Mouse (Mus musculus) embryo, embryonic 11.5 days (tissue): ENCODE data around the gene Wbp4.
A peak's percentile ranks its signal among the peaks of the same experiment; 100 is the strongest.
"Not testable (repeated sequence)": the region's sequence is repeated elsewhere in the genome, so short reads cannot be mapped to it uniquely, and the experiment has no call there.

Source experiments
- DNase-seq: peaks from one replicate; pipeline ENCODE4 v3.0.0-alpha.2; 2012; ENCODE audit warnings: low read depth, low spot score

Gene Wbp4

DNA sequence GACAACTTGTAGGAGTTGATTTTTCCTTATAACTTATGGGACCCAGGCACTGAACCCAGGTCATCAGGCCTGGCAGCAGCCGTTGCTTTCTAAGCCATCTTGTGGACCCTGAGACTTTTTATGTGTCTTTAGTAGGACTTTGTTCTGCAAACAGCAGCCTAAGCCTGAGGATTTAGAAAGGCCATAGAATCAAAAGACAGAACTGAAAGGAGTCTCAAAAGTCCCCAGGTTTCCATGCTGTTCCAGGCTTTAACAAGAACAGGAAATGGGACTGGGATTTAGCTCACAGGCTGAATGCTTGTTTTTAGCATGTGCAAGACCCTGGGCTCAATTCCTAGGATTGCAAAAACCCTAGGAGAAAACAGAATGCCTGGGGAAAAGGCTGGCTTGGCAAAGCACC is 26.5 kb upstream of the Wbp4 start:
- no peak for DNase-seq

DNA sequence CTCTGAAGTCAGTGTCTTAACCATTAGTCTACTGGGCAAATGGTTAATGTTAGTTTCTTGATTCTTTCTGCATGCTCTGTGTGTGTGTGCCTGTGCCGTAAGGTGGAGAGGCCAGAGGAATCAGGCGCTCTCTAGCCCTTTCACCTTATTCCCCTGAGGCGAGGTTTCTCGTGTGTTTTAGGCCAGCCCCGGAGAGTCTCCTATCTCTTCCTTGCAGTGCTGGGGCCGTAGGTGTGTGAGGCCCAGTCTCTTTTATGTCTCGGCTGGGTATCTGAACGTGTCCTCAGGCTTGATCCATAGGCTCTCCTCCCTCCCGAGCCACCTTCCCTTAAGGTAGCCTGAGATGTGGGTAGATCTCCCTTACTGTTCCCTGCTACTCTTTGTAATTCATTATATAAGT is 24.9 kb upstream of the Wbp4 start:
- DNase-seq, result no peak

DNA sequence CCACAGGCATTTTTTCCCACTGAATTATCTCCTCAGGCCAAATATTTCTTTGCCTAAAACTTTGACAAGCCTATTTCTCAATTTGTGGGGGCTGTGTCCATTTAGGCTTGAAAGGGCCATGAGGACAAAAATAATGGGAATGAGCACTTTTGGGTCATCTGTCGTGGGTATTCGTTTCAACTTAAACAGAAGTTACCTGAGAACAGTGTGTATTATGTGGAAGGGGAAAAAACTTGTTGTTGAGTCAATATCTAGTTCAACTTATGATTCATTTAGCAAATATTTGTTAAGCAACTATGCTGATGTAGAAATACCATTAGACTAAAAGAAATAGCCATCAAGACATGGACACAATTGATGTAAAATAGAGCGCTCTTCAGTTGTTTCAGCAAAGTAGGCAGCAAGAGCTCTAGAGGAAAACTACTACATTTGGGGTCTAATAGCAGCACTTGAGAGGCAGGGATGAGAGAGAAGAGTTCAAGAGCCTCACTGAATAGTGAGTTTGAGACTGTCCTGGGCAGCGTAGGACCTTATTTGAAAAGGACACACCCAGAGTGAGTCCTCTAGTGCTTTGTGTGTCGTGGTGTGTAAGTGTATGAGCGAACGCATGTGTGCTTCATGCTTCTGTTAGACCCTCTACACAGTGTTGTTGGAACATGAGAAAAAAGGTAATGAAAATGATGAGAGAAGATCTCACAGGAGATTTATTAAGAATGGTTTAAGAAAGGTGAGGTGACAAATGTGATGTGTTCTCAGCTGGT is 23.1 kb upstream of the Wbp4 start:
- DNase-seq, result no peak

DNA sequence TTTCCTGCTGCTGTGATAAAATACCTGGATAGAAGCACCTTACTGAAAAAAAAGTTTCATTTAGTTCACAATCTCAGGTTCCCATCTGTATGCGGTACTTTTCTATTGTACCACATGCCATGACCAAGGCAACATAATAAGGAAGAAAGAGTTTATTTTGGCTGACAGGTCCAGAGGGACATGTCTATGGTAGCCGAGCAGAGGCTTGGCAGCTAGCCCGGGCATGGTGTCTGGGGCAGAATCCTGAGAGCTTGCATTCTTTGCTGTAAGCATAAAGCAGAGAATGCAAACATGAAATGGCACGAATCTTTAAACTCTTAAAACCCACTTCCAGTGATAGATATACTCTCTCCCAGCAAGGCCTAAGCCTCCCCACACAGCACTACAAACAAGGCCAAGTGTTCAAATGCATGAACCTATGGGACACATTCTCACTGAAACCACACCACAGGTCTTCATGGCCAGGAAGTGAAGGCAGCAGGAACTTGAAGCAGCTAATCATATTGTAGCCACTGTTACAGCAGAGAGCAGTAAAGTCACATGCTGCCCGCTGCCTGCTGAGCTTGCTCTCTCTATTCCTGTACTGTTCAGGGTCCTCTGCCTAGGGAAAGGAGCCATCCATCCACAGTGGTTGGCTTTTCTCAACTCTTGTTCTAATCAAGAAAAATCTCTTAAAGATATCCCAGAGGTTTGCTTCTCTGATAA is 22.2 kb upstream of the Wbp4 start:
- no peak for DNase-seq

DNA sequence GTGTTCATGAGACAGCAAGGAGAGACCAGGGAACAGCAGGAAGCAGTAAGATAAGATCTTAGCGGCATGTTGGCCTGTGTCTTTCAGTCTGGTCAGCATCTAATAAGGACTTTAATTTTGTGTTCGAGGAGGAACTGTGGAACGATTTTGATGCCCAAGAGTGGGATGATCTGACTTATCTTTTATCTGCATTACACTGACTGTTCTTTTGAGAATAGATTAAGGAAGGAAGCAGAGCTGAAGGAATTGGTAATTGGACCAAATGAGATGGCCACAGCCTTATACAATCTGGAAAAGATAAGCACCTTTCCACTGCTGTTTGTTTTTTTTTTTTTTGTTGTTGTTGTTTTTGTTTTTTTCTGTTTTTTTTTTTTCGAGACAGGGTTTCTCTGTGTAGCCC is 19.4 kb upstream of the Wbp4 start:
- no peak for DNase-seq

DNA sequence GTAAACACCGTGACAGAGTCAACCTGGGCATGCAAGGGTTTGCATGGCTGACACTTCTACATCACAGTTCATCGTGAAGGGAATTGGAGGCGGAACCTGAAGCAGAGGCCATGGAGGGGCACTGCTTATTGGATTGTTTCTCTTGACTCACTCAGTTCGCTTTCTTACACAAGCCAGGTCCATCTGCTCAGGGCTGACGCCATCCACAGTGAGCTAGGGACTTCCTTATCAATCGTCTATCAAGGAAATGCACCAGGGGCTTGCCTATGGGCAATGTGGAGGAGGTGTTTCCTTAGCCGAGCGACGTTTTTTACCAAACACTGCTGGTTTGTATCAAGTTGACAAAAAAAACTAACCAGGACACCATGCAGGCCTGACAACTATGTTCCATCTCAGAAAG is 18.0 kb upstream of the Wbp4 start:
- DNase-seq, result no peak

DNA sequence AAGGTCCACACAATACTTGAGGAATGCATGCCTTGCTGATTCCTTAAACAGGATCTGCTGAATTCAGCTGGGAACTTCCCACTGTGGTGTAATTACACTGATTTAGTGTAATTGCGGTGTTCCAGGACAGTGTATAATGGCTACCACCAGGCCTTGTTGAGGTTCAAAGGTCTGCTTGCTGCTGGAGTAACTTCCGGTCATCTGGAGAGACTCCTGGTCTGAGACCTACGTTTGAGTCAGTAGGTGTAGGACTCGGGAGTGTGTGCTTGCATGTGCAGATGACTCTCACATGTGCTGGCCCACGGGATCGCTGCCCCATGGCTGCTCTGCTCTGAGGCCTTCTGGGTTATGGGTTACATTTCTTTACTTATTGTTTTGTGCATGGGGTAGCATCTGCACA is 13.0 kb upstream of the Wbp4 start:
- no peak for DNase-seq

DNA sequence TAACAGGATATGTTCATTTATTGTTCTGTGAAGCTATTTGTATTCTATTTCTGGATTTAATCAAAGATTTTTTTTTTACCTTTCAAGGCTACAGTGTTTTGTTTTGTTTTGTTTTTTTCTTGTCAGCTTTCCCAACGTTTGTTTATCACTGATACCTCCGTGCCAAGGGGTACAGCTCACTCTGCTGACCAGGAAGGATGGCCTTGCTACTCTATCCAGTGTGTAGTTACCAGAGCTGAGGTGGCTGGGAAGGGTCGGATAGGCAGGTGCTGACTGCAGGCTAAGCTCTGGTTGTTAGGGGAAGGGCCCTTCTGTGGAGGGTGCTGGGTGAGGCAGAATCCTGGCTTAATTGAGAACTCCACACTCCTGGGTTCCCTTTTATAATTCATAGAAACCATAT is 8.9 kb upstream of the Wbp4 start:
- no peak for DNase-seq

DNA sequence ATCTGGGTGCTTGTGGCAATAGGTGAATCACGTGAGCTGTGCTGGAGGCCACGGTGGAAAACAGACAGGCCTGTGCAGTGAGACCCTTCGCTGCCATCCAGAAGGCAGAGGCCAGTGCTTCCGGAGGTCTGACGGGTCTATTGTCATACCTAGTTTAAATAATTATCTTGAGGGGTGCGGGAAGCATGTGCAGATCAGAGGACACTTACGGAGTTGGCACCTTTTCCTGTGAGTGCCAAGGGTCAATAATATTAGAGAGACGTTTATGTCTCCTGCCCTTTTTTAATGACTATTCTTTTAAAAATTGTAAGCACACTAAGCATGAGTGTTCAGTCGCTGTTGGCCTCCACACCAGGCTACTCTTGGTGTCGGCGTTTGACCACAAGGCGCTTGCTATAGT is 7.8 kb upstream of the Wbp4 start:
- no peak for DNase-seq

DNA sequence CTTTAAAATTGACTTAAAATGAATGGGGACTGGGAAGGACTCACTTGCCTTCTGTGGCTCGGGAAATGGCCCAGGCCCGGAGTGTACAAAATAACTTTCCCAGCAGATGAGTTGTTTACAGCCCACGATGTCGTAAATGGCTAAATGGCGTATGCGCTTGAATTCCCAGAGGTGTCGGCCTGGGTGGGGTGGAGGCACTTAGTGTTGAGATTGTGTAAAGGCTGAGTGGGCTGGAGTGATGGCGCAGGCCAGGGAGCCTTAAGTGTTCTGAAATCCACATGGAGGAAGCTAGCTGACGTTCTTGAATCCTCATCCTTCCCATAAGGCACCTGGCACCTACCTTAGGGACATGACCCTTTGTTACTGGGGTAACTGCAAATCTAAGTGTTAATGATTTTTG is 7.2 kb upstream of the Wbp4 start:
- no peak for DNase-seq

DNA sequence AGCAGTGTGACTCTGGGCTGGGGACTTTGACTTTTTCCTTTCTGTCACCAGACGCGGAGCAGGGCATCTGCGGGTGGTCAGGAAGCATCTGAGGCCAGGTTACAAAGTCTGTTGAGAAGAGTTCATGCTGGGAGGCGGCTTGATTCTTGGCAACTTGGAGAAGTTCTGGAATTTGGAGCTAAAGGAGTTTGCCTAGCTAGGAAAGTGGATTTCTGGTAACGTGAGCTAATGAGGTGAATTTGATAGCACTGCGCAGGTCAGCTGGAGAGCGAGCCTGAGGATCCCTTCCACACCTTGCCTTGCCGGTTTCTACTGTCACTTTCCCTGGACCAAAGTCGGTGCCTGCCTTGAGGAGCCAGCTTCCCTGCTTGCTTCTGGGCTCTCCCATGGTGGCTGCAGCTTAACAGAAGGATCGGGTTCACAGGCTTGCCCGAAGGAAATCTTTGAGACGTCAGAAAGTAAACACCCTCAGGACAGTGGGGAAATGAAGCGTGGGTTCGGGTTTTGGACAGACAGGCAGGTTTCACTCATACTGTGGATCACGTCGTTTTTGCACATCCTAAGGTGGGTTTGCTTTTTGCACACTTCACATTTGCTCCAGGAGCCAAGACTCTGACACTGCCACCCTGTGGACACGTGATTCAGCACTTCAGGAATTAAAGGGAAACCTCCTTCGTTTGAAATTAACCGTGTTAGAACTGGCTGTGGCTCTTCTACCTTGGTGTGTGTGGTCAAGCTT is 5.8 kb upstream of the Wbp4 start:
- DNase-seq, result no peak

DNA sequence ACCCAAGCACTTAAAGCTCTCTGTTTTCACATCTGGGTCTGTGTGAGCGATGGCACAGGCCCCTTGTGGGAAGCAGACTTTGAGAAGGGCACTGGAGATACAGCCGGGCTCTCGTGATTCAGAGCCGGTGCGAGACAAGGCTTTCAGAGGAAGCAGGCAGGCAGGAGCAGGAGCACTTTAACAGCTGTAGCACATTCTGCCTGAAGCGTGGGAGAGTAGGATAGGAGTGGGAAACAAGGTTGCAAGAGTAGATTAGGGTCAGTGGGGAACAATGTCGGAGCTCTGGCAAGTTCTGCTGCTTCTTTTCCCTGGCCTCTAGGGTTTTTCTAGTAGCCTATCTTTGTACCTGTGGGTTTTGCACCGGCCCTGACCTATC is 5.3 kb upstream of the Wbp4 start:
- DNase-seq, result no peak

DNA sequence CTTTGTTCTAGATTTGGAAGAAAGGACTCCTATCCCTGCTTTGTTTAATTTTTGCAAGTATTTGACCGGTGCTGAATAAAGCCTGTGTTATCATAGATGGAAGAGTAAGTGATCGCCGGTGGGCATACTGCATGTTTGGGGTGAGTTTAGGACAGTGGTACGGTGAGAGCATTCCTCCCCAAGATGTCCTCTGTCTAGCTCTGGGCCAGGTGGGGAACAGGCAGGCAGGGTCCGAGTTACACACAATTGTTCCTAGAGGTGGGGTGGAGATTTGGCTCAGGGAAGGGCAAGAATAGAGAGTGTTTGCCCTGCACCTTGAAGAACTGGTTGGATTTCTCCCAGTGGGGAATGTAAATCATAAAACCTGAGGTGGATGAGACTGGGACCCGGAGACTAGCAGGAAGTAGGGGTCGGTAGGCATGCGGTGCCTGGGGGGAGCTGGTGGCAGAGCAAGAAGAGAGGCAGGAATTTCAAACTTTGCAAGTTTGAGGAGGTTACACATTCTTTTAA is 2.3 kb upstream of the Wbp4 start:
- no peak for DNase-seq

DNA sequence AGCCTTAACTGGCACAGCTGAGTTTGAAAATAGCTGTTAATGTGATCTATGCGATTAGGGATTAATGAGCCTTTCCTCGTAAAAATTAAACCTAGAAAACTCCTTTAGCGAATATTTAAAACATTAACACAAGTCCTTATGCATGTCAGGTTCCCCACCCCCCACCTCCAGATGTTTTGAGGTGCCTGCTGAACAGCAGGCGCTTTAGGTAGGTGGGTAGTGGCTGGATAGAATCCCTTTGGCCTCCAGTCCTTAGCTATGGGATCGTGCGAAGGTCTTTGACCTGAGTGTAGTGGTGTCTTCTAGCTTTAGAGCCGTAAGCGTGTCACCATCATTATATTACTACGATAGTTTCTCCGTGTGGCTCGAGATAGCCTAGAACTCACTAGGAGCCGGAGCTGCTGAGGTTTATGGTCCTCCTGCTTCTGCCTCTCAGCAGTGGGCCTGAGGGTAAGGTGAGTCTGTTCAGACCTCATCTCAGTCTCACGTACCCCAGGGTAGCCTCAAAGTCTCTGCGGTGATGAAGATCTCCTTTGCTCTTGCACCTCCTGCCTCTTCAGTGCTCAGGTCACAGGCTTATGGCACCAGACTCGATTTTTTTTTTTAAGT is 1.5 kb upstream of the Wbp4 start:
- DNase-seq, result no peak

DNA sequence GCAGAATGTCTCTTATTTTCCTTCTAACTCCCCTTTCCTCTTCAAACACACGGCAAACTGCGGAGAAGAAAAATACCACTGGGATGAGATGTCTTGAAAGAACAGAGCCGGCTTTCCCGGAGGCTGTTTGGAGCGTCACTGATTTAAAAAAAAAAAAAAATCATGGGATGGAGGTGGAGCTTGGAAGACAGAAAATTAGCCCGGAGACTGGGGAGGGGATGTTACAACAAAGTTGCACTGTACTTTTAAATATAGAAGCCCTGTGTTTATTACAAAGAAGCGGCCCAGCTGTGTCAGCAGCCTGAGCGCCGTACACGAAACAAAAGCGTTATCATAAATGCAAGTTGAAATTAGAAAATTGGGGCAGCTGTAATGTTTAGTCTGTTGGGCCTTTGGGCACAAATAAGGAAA is 936 bp upstream of the Wbp4 start:
- DNase-seq, result peak; percentile 35

DNA sequence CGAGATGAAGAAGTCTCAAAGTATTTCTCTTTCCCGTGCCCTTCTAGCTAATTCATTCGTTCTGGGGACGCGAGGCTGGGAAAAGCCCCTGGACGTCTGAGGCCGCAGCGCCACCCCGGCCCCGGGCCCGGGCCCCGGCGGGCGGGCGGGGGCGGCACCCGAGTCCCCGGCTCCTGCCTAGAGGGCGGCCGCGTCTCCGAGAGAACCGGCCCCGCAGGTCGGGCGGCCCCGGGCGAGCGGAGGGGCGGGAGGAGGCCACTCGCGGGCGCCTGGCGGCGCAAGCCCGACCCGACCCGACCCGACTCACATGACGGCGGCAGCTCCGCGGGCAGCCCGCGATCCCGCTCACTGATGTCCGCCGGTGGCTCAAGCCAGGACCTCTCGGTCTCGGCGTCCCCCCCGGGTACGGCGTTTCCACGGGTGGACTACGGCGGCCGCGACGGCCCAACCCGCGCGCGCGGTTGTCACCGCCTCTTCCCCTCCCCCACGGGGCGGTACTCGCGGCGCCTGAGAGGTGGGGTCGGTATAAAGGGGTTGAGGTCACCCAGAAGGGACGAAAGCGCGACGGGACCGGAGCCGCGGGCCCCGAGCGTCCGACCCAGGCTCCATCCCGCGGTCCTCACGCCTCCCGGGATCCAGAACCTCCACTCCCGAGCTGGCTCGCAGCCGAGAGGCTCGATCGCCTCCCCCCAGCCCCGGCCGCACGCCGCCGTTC is 539 bp downstream of the Wbp4 start, which contains the start of gene Elf1:
TSS of gene Elf1 (plus strand) at position 571 of the 715 bp plus-strand sequence.
- peak; percentile 83 for DNase-seq

DNA sequence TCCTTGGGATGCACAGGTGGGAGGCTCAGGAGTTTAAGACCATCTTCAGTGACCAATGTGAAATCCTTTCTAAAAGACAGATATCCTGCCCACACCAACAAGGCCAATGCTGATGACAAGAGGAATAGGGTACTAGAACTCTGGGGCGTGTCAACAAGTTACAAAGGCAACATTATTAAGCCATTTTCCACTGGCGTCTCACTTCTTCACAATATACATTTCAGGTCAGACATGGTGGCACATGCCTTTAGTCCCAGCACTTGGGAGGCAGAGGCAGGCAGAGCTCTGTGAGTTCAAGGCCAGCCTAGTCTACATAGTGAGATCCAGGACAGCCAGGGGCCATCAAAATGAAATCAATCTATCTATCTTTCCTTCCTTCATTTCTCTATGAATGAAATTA is 7.9 kb downstream of the Wbp4 start:
- no peak for DNase-seq

DNA sequence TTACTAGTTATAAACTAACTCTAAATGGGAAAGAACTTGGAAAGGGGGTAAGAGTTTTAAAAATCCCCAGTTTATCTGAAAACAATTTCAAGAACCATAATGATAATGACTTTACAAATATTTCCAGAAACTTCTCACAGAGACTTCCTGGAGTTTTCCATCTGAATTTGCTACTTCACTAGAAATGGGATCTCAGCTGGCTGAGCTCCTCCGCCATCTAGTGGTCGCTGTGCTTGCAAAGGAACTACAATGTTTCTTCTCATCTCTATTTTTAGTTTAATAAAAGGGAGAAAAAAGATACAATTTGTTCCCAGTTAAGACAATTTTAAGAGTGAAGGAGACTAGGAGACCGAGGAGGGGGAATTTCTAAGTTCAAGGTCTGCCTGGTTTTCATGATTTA is 13.7 kb downstream of the Wbp4 start:
- no peak for DNase-seq

DNA sequence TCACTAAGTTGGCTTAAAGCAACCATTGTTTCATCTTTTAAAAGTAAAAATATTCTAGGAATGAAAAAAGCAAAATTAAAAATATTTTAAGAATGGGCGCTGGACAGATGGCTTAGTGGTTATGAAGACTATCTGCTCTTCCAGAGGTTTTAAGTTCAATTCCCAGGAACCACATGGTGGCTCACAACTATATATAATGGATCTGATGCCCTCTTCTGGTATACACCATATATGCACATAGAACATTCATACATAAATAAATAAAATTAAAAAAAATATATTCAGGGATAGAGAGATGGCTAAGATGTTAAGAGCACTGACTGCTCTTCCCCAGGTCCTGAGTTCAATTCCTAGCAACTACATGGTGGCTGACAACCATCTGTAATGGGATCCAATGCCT is 15.7 kb downstream of the Wbp4 start:
- no peak for DNase-seq

DNA sequence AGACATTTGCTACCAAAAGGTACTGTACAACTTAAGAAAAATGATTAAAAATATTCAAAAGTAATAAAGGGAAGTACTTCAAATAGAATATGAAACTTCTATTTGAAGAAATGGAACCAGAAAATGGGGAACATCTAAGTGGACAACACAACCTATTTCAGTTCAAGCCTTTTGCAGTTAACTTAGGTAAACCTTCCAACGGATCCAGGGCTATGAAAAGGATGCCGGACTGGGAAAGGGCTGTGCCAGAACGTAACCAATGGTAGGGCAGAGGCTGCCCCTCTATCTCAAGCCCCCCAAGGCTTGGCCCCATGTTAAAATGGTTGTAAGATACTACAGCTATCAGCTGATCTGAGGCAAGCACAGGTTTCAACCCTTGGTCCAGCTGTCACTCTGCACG is 20.3 kb downstream of the Wbp4 start:
- no peak for DNase-seq

DNA sequence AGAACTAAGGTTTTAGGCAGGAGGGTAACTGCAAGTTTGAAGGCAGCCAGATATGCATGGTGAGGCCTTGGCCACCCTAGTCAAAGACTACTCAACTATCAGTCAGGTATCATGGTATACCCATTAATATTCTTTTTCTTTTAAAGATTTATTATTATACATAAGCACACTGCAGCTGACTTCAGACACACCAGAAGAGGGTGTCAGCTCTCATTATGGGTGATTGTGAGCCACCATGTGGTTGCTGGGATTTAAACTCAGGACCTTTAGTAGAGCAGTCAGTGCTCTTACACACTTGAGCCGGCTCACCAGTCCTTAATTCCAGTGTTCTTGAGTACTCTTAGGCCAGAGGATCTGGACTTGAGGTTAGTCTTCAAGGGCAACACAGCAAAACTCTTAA is 20.9 kb downstream of the Wbp4 start:
- DNase-seq, result no peak

DNA sequence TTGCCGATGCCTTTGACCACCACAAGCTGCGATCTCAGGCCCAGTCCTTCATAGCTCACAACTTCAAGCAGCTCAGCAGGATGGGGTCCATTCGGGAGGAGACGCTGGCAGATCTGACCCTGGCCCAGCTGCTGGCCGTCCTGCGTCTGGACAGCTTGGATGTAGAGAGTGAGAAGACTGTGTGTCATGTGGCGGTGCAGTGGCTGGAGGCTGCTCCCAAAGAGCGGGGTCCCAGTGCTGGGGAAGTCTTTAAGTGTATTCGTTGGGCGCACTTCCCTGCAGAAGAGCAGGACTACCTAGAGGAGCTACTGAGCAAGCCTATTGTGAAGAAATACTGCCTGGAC is 28.8 kb downstream of the Wbp4 start:
- DNase-seq, result not testable (repeated sequence)
